Mouse (Mus musculus): ENCODE results near the gene Ifit3. TPM values are rescaled to one million over a fixed set of nuclear protein-coding genes. Genes with fewer than 3 reads are reported as not detected.

Gene Ifit3
- total RNA-seq, 4 experiments from 2014 or later: 4.1 to 20.9 (median 10.0) TPM

Other genes with a start within 250 kb of the Ifit3 start
- 1 to 10 TPM in 2 of 4 experiments, not detected in 2; 2.6 to 4.6 TPM for gene Ch25h, start 108.4 kb upstream of the Ifit3 start, total RNA-seq (2022)
- 10 to 100 TPM; 19.3 to 28.7 (median 24.5) TPM for gene Lipa, start 56.1 kb upstream of the Ifit3 start, total RNA-seq (2022)
- 1 to 10 TPM; 4.6 to 9.0 (median 6.7) TPM for gene Ifit2, start 32.8 kb upstream of the Ifit3 start, total RNA-seq (2022)
- gene Ifit1bl1, start 18.4 kb downstream of the Ifit3 start, total RNA-seq (2022): 1 to 10 TPM; 1.3 to 2.1 (median 1.6) TPM
- gene Ifit3b, start 24.4 kb downstream of the Ifit3 start, total RNA-seq (2022): 1 to 10 TPM; 2.5 to 8.8 (median 4.8) TPM
- under 1 TPM; 0.54 to 0.70 (median 0.57) TPM for gene Ifit1bl2, start 57.2 kb downstream of the Ifit3 start, total RNA-seq (2022)
- gene Ifit1, start 57.3 kb downstream of the Ifit3 start, total RNA-seq (2022): 1 to 10 TPM in 2 of 4 experiments, under 1 TPM in 2; 0.62 to 3.7 (median 2.1) TPM
- gene Slc16a12, start 163.8 kb downstream of the Ifit3 start, total RNA-seq (2022): 1 to 10 TPM; 2.0 to 4.2 (median 2.5) TPM

Data from layer of hippocampus, adult 8-10 months (tissue).